Mouse (Mus musculus) heart, postnatal 14 days (tissue): ENCODE measurements around the gene Mthfs. TPM values are rescaled to one million over a fixed set of nuclear protein-coding genes. Genes with fewer than 3 reads are reported as not detected.
"Not testable (repeated sequence)": the region's sequence is repeated elsewhere in the genome, so short reads cannot be mapped to it uniquely, and the experiment has no call there.

Source experiments
- DNase-seq, 2 experiments: peaks; one replicate each; pipeline ENCODE4 v3.0.0; 2021 to 2022
- intact Hi-C: fragments of 180-260 bp; cut with DNase I; formaldehyde crosslinking; loops from one replicate; pipeline ENCODE4 v1.15.1; 2025
- long read RNA-seq, 2 experiments: library from polyadenylated mRNA; stranded (forward); transcript quantifications; one replicate each; pipeline ENCODE4 v2.0.0; 2021
- total RNA-seq, 2 experiments: library from RNA; stranded (reverse); gene quantifications; 2 replicates each; pipeline ENCODE4 v1.2.3; 2021

Mthfs gene
- total RNA-seq: 10 to 100 TPM; 19.1 to 21.6 TPM
- long read RNA-seq, experiment 1, partial matches to known transcripts: 0 of 9 reads
- long read RNA-seq, experiment 1, other reads (novel, unspliced or antisense): 8 of 9 reads
- long read RNA-seq, experiment 2, partial matches to known transcripts: 2 of 17 reads
- long read RNA-seq, experiment 2, other reads (novel, unspliced or antisense): 10 of 17 reads

GRCm38 (mm10) chr9:89210353-89211064 lies at the start of gene Mthfs:
Mthfs (plus strand) TSS chr9:89210676.
- intact Hi-C loops, DNase-seq: not testable (repeated sequence)

- intact Hi-C loops, DNase-seq: not testable (repeated sequence)
These were observed 37.9 kb upstream of the Mthfs start for GRCm38 (mm10) chr9:89172539-89172938.

GRCm38 (mm10) chr9:89178833-89179232 lies 31.6 kb upstream of the Mthfs start:
- intact Hi-C loops: not testable (repeated sequence)
- peak; percentile 67 to 83 for DNase-seq

GRCm38 (mm10) chr9:89179469-89179868 lies 31.0 kb upstream of the Mthfs start:
- intact Hi-C loops, DNase-seq: not testable (repeated sequence)

GRCm38 (mm10) chr9:89187006-89187405 lies 23.5 kb upstream of the Mthfs start:
- DNase-seq, intact Hi-C loops: not testable (repeated sequence)

GRCm38 (mm10) chr9:89195483-89195882 lies 15.0 kb upstream of the Mthfs start:
- intact Hi-C loops, DNase-seq: not testable (repeated sequence)

- DNase-seq, intact Hi-C loops: not testable (repeated sequence)
These were observed 13.0 kb upstream of the Mthfs start for GRCm38 (mm10) chr9:89197509-89197908.

GRCm38 (mm10) chr9:89198349-89198748 lies 12.1 kb upstream of the Mthfs start:
- intact Hi-C loops: not testable (repeated sequence)

GRCm38 (mm10) chr9:89198969-89199416 lies 11.5 kb upstream of the Mthfs start, which contains the start of the genes Bcl2a1b and Gm29094:
Bcl2a1b (plus strand) TSS chr9:89199209.
Gm29094 (plus strand) TSS chr9:89199379.
- peak in 1 of 2 experiments; percentile 8 for DNase-seq
- intact Hi-C loops: not testable (repeated sequence)

More at GRCm38 (mm10) chr9:89198349-89198748, 12.1 kb upstream of the Mthfs start:
- not testable (repeated sequence) for DNase-seq

- DNase-seq, intact Hi-C loops: not testable (repeated sequence)
These were observed 8.2 kb upstream of the Mthfs start for GRCm38 (mm10) chr9:89202256-89202655.

GRCm38 (mm10) chr9:89208939-89209338 lies 1.5 kb upstream of the Mthfs start:
- intact Hi-C loops, DNase-seq: not testable (repeated sequence)

GRCm38 (mm10) chr9:89211065-89211858 lies 786 bp downstream of the Mthfs start:
- intact Hi-C loops: not testable (repeated sequence)
- DNase-seq: peak; percentile 85

GRCm38 (mm10) chr9:89212428-89212827 lies 2.0 kb downstream of the Mthfs start:
- intact Hi-C loops: not testable (repeated sequence)
- DNase-seq: peak in 1 of 2 experiments; percentile 15

GRCm38 (mm10) chr9:89218174-89218573 lies 7.7 kb downstream of the Mthfs start:
- DNase-seq, intact Hi-C loops: not testable (repeated sequence)

GRCm38 (mm10) chr9:89219668-89220067 lies 9.2 kb downstream of the Mthfs start:
- not testable (repeated sequence) for DNase-seq
- intact Hi-C loops: loop anchor here (10.0 kb wide), 1 partner anchor 455 kb away; no protein-coding TSS in a partner anchor

GRCm38 (mm10) chr9:89220704-89221287 lies 10.3 kb downstream of the Mthfs start:
- intact Hi-C loops: loop anchor here (10.0 kb wide), 1 partner anchor 454 kb away; no protein-coding TSS in a partner anchor
- not testable (repeated sequence) for DNase-seq

- peak in 1 of 2 experiments; percentile 27 for DNase-seq
These were observed 15.6 kb downstream of the Mthfs start for GRCm38 (mm10) chr9:89226071-89226470.

GRCm38 (mm10) chr9:89228122-89228521 lies 17.6 kb downstream of the Mthfs start:
- no peak for DNase-seq
- intact Hi-C loops: loop anchor here (5.0 to 10.0 kb wide), 2 partner anchors 447 to 521 kb away; no protein-coding TSS in a partner anchor

More at GRCm38 (mm10) chr9:89226071-89226470, 15.6 kb downstream of the Mthfs start:
- intact Hi-C loops: loop anchor here (5.0 to 10.0 kb wide), 2 partner anchors 449 to 519 kb away; no protein-coding TSS in a partner anchor

GRCm38 (mm10) chr9:89230897-89231497 lies 20.5 kb downstream of the Mthfs start:
- peak; percentile 33 to 55 for DNase-seq
- intact Hi-C loops: not testable (repeated sequence)
